Mouse (Mus musculus) limb, embryonic 13.5 days (tissue): ENCODE results near the gene Pdgfc. TPM values are rescaled to one million over a fixed set of nuclear protein-coding genes. Genes with fewer than 3 reads are reported as not detected.

Experiments used
- ATAC-seq: fragments of 200-750 bp; cut with Nextera tagmentation; 2 replicates; pipeline ENCODE4 v1.8.0; 2017; ENCODE audit warnings: low read depth, moderate number of reproducible peaks, moderate TSS enrichment; ENCODE audit not compliant: low FRiP score
- H3K27ac ChIP-seq: fragments of 300-500 bp; sonication (generic); 2 replicates; pipeline ENCODE4 v1.5.1; 2015; ENCODE audit warnings: inconsistent platforms, mild to moderate bottlenecking, moderate library complexity
- H3K27me3 ChIP-seq: fragments of 300-500 bp; sonication (generic); 2 replicates; pipeline ENCODE4 v1.6.1; 2015; ENCODE audit warnings: mild to moderate bottlenecking, inconsistent platforms
- H3K36me3 ChIP-seq: fragments of 300-500 bp; sonication (generic); 2 replicates; pipeline ENCODE4 v1.6.1; 2015; ENCODE audit warnings: inconsistent platforms, mild to moderate bottlenecking, moderate library complexity
- H3K4me1 ChIP-seq: fragments of 300-500 bp; sonication (generic); 2 replicates; pipeline ENCODE4 v1.6.1; 2015; ENCODE audit warnings: inconsistent platforms
- H3K4me2 ChIP-seq: fragments of 300-500 bp; sonication (generic); replicated peaks from 2 replicates; pipeline ENCODE4 v1.6.1; 2015; ENCODE audit warnings: inconsistent platforms, mild to moderate bottlenecking, moderate library complexity
- H3K4me3 ChIP-seq: fragments of 300-500 bp; sonication (generic); 2 replicates; pipeline ENCODE4 v1.5.1; 2015; ENCODE audit warnings: moderate library complexity, mild to moderate bottlenecking, inconsistent platforms
- H3K9ac ChIP-seq: fragments of 300-500 bp; sonication (generic); 2 replicates; pipeline ENCODE4 v1.6.1; 2015; ENCODE audit warnings: mild to moderate bottlenecking, inconsistent platforms
- H3K9me3 ChIP-seq: fragments of 300-500 bp; sonication (generic); 2 replicates; pipeline ENCODE4 v1.6.1; 2016; ENCODE audit warnings: inconsistent platforms
- WGBS: fragments of 180-500 bp; shearing (Covaris S2); methylation state at CpG from one replicate; pipeline ENCODE4 v1.1.7; 2015; 5-methylcytosine and 5-hydroxymethylcytosine counted together
- polyA plus RNA-seq: library from polyadenylated mRNA; unstranded; fragments of >200 nt; fragmentation: Nextera tagmentation; extraction: Ambion mirVana; gene quantifications from 2 replicates; pipeline ENCODE4 v1.2.1, GENCODE M21; 2015

The Pdgfc gene
- polyA plus RNA-seq, result 48.9 and 54.4 TPM in 2 replicates

GRCm38 (mm10) chr3:81036151-81036553 lies at the start of gene Pdgfc:
Gene Pdgfc, plus strand, starts transcription at chr3:81036416.
- no peaks in the 10 kb centered on the region for H3K9me3 ChIP-seq
- ATAC-seq, result no peak; the same call in 1 of the 2 replicates
- H3K4me1 ChIP-seq, result peaks cover 40% of the 10 kb centered on the region
- peak within 1 kb of the TSS; percentile 77 for H3K4me3 ChIP-seq
- no peaks in the 10 kb centered on the region for H3K36me3 ChIP-seq
- no peaks in the 10 kb centered on the region; the same call in 1 of the 2 replicates for H3K27me3 ChIP-seq
- H3K4me2 ChIP-seq, result peak within 1 kb of the TSS; percentile 79
- peak within 1 kb of the TSS; percentile 96 for H3K27ac ChIP-seq
- peak within 1 kb of the TSS; percentile 87 for H3K9ac ChIP-seq
- WGBS, result 1% methylated on average over 15 of the region's 17 CpGs

- H3K4me2 ChIP-seq, result no peak overlapping the region
- H3K27ac ChIP-seq, result no peak overlapping the region
- no peaks in the 10 kb centered on the region for H3K36me3 ChIP-seq
- 80% methylated on average over 3 of the region's 3 CpGs for WGBS
- no peak for ATAC-seq
- H3K9ac ChIP-seq, result no peak overlapping the region
- no peaks in the 10 kb centered on the region for H3K9me3 ChIP-seq
- H3K27me3 ChIP-seq, result no peaks in the 10 kb centered on the region
- no peaks in the 10 kb centered on the region for H3K4me1 ChIP-seq
- no peak overlapping the region for H3K4me3 ChIP-seq
Measured at GRCm38 (mm10) chr3:81009245-81009644, 27.0 kb upstream of the Pdgfc start.

GRCm38 (mm10) chr3:81009899-81010298 lies 26.3 kb upstream of the Pdgfc start:
- no peak for ATAC-seq
- Histone ChIP-seq H3K27me3 (no peaks in the 10 kb centered on the region), H3K4me1 (no peaks in the 10 kb centered on the region), H3K9ac (no peak overlapping the region), H3K27ac (no peak overlapping the region), H3K9me3 (no peaks in the 10 kb centered on the region), H3K4me2 (no peak overlapping the region), H3K4me3 (no peak overlapping the region), H3K36me3 (no peaks in the 10 kb centered on the region)
- WGBS, result 76% methylated on average over 3 of the region's 3 CpGs

GRCm38 (mm10) chr3:81017385-81018051 lies 18.7 kb upstream of the Pdgfc start:
- Histone ChIP-seq H3K4me1 (peaks cover 19% of the 10 kb centered on the region), H3K4me2 (no peak overlapping the region), H3K4me3 (no peak overlapping the region), H3K27me3 (no peaks in the 10 kb centered on the region), H3K36me3 (no peaks in the 10 kb centered on the region), H3K9me3 (no peaks in the 10 kb centered on the region), H3K27ac (0 out of 2 replicates have a peak overlapping the region, but pooled peaks have one; percentile 4), H3K9ac (no peak overlapping the region)
- WGBS, result 75% methylated on average over 5 of the region's 5 CpGs
- peak; percentile 80 for ATAC-seq

GRCm38 (mm10) chr3:81020064-81020463 lies 16.2 kb upstream of the Pdgfc start:
- Histone ChIP-seq H3K4me3 (no peak overlapping the region), H3K9ac (no peak overlapping the region), H3K9me3 (no peaks in the 10 kb centered on the region), H3K27ac (no peak overlapping the region), H3K27me3 (no peaks in the 10 kb centered on the region), H3K36me3 (no peaks in the 10 kb centered on the region), H3K4me2 (no peak overlapping the region), H3K4me1 (peaks cover 18% of the 10 kb centered on the region)
- WGBS, result 44% methylated on average over 1 of the region's 1 CpGs
- no peak for ATAC-seq

GRCm38 (mm10) chr3:81021783-81022182 lies 14.4 kb upstream of the Pdgfc start:
- Histone ChIP-seq H3K4me1 (peaks cover 17% of the 10 kb centered on the region), H3K27ac (no peak overlapping the region), H3K27me3 (no peaks in the 10 kb centered on the region), H3K4me2 (no peak overlapping the region), H3K9ac (no peak overlapping the region), H3K4me3 (no peak overlapping the region), H3K9me3 (no peaks in the 10 kb centered on the region), H3K36me3 (no peaks in the 10 kb centered on the region)
- ATAC-seq, result no peak
- 77% methylated on average over 6 of the region's 6 CpGs for WGBS

- Histone ChIP-seq H3K27me3 (0 out of 2 replicates have a peak, but pooled peaks cover 4% of the 10 kb centered on the region), H3K4me1 (peaks cover 19% of the 10 kb centered on the region), H3K4me2 (no peak overlapping the region), H3K4me3 (no peak overlapping the region), H3K36me3 (no peaks in the 10 kb centered on the region), H3K27ac (no peak overlapping the region), H3K9me3 (no peaks in the 10 kb centered on the region), H3K9ac (no peak overlapping the region)
- no peak for ATAC-seq
- WGBS, result 81% methylated on average over 5 of the region's 5 CpGs
Measured at GRCm38 (mm10) chr3:81022266-81022665, 13.9 kb upstream of the Pdgfc start.

GRCm38 (mm10) chr3:81022845-81023244 lies 13.4 kb upstream of the Pdgfc start:
- ATAC-seq, result no peak
- no peaks in the 10 kb centered on the region for H3K36me3 ChIP-seq
- peaks cover 15% of the 10 kb centered on the region for H3K4me1 ChIP-seq
- WGBS, result 64% methylated on average over 1 of the region's 1 CpGs
- no peak overlapping the region for H3K9ac ChIP-seq
- no peaks in the 10 kb centered on the region for H3K9me3 ChIP-seq
- H3K4me3 ChIP-seq, result no peak overlapping the region
- H3K27ac ChIP-seq, result no peak overlapping the region
- 0 out of 2 replicates have a peak, but pooled peaks cover 5% of the 10 kb centered on the region for H3K27me3 ChIP-seq
- no peak overlapping the region for H3K4me2 ChIP-seq

- Histone ChIP-seq H3K27ac (no peak overlapping the region), H3K4me2 (no peak overlapping the region), H3K27me3 (0 out of 2 replicates have a peak, but pooled peaks cover 5% of the 10 kb centered on the region), H3K9ac (no peak overlapping the region), H3K4me3 (no peak overlapping the region), H3K9me3 (no peaks in the 10 kb centered on the region), H3K4me1 (peaks cover 17% of the 10 kb centered on the region), H3K36me3 (no peaks in the 10 kb centered on the region)
- no peak for ATAC-seq
- WGBS, result 76% methylated on average over 1 of the region's 1 CpGs
Measured at GRCm38 (mm10) chr3:81023568-81023967, 12.6 kb upstream of the Pdgfc start.

GRCm38 (mm10) chr3:81025568-81026213 lies 10.5 kb upstream of the Pdgfc start:
- Histone ChIP-seq H3K4me3 (no peak overlapping the region), H3K9me3 (no peaks in the 10 kb centered on the region), H3K4me2 (no peak overlapping the region), H3K27me3 (peaks cover 5% of the 10 kb centered on the region; the same call in 1 of the 2 replicates), H3K36me3 (no peaks in the 10 kb centered on the region), H3K9ac (no peak overlapping the region), H3K27ac (no peak overlapping the region), H3K4me1 (peaks cover 30% of the 10 kb centered on the region)
- ATAC-seq, result peak; percentile 57; the same call in 1 of the 2 replicates
- WGBS, result 48% methylated on average over 9 of the region's 9 CpGs

GRCm38 (mm10) chr3:81028361-81028760 lies 7.9 kb upstream of the Pdgfc start:
- 73% methylated on average over 3 of the region's 3 CpGs for WGBS
- Histone ChIP-seq H3K9ac (no peak overlapping the region), H3K27ac (no peak overlapping the region), H3K4me1 (peaks cover 30% of the 10 kb centered on the region), H3K4me2 (no peak overlapping the region), H3K36me3 (no peaks in the 10 kb centered on the region), H3K4me3 (no peak overlapping the region), H3K27me3 (peaks cover 5% of the 10 kb centered on the region; the same call in 1 of the 2 replicates), H3K9me3 (no peaks in the 10 kb centered on the region)
- ATAC-seq, result no peak

- Histone ChIP-seq H3K9me3 (no peaks in the 10 kb centered on the region), H3K4me1 (peaks cover 32% of the 10 kb centered on the region), H3K9ac (no peak overlapping the region), H3K4me3 (no peak overlapping the region), H3K36me3 (no peaks in the 10 kb centered on the region), H3K27ac (no peak overlapping the region), H3K27me3 (peaks cover 5% of the 10 kb centered on the region; the same call in 1 of the 2 replicates), H3K4me2 (no peak overlapping the region)
- WGBS, result 65% methylated on average over 4 of the region's 4 CpGs
- no peak for ATAC-seq
Measured at GRCm38 (mm10) chr3:81029321-81029720, 6.9 kb upstream of the Pdgfc start.
